Mouse (Mus musculus) fat pad, adult 2 months (tissue): ENCODE data around the gene Sptb.

Source experiments
- DNase-seq: peaks from one replicate; pipeline ENCODE4 v3.0.0-alpha.2; 2011; ENCODE audit warnings: low read depth, low spot score; ENCODE audit errors: extremely low read depth

The Sptb gene

DNA sequence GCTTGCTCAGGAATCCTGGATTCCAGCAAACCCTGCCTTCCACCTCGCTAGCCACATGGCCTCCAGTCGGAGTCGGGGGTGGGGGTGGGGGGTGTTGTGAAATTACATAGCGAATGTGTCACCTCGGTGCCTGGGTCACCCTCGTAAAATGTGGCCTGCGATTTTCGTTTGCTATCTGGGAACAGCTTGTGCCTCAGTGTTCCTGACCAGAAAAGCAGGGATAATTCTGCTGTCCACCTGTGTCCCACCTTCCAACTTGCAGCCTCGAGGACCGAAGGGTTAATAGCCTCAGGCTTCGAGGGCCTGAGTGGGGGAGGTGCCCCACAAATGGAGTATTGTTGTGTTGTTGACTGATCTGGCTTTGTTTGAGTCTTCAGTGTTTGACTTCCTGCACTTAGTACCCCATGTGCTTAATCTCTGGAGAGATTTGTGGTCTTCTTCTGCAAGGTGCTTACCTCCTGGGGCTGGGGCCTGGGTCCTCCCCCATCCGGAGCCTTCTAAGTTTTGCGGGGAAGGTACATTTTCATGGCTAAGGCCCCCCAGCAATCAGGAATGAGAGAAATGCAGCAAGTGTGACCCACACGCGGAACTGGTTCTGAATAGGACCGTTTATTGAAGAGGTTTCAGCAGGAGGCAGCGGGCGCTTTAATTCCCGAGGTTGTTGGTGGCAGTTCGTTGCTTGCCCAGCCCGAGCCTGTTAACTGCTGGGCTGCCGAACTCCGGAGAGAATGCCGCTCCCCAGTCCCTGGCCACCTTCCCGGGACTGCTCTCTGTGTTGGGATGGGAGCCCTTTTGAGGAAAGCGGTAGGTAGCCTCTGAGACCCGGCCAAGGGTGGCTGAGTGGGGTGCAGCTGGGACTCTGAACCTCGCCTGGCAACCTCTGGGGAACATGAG, 163.7 kb downstream of the Sptb start:
- no peak for DNase-seq

DNA sequence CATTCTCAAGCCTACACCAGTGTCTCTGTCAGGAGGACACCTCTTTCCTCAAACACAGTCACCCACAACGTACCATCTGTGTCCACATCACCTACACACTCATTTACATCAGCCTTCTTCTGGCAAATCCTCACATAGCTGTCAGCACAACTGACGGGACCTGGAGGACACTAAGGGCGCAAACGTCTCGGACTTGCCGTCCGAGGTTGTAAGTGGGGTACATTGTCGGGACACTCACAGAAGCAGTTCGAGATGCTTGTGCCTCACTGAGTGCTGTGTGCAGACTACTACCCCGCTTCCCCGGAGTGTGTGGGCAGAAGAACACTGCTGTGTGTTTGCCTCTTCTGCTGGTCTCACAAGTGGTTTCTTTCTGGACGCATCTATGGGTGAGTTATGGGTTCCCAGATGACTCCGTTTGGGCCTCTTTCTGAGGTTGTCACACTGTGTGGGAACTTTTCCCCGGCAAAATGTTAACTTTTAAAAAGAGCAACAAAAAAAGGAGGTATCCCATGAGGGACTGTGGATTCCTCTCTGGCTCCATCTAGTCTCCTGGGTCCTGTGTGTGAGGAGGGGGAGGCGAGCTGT, 164.5 kb downstream of the Sptb start:
- DNase-seq, result no peak

DNA sequence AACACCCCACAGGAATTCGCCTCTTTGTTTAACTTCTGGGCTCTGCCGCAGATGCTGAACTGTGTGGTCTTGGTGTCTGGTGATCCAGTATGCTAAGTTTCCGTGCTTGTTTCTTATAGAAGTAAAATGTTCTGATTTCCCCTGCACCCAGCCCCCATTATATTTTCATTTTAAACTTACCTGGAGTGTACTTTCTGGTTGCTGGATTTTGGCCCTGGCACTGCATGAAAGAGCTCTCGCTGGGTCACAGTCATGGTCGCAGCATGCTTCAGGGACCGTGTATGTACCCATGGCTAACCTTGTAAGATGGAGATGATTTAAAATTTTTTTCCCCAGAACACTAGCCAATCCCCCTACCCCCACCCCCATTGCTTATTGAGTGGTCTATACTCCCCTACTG, 168.5 kb downstream of the Sptb start:
- DNase-seq, result no peak

DNA sequence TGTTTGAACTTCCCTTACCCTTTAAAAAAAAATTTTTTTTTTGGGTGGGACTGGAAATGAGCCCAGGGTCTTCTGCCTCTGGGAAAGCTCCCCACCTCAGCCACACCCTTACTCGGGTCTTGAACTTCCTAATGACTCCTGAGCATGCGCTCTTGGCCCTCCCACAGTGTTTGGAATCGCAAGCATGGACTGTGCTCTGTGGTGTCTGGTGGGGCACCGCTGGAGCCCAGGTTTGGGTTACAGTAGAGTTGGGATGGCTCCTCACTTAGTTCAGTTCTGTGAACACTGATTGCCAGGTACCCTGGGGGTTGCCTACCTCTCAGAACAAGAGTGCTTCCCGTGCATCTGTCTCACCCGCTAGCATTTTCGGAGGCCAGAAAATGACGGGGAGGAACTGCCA, 168.9 kb downstream of the Sptb start:
- DNase-seq, result no peak

DNA sequence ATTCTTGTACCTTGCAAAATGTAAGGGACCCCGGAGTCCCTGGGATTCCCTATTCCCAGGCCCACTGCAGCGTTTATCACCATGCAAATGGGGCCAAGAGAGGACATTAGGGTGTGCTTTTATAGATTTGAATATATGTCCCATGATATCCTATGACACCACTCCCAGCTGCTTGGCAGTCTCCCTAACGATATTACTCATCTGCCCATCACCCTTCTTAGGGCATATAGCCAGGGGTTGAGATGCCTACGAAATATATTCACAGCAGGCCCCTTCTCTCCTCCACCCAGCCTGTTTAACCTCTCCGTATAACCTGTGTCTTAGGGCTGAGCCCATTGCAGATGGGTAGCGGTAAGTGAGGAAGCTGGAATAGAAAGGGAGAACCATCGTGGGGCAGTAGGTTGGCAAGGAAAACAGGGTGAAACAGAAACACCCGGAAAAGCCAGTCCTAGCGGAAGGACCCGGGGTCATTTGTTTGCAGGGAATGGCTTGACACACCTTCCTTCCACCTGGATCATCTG, 169.6 kb downstream of the Sptb start:
- no peak for DNase-seq

DNA sequence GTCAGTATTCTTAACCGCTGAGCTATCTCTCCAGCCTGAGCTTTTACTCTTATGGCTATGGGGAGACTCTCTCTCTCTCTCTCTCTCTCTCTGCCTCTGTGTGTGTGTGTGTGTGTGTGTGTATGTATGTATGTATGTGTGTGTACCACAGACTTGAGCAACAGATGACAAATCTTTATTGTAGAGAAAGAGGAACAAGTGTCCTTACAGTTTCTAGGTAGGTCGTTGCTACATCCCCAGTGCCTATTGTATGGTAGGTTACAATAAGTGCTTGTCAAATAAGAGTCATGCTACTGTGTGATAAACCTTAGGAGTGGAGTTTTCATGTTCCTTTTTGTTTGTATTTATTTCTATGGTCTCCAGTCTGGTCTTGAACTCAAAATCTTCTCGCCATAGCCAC, 170.2 kb downstream of the Sptb start:
- DNase-seq, result no peak

DNA sequence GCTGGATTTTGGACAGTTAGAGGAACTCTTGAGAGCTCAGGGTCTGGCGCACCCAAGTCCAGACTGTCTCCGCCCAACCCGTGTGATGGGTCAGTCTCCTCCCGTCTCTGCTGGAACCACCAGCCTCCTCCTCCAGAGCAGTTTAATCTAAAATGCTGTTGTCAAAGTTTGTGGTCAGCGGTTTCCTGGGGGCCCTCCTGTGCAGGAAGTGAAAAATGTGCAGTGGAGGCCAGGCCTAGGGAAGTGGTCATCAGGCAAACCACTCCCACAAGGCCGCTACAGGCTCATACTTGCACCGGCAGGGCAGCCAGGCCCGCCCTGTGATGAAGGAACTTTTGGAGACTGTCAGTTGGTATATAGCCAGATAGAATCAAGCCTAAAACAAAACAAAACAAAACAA, 172.9 kb downstream of the Sptb start:
- no peak for DNase-seq

DNA sequence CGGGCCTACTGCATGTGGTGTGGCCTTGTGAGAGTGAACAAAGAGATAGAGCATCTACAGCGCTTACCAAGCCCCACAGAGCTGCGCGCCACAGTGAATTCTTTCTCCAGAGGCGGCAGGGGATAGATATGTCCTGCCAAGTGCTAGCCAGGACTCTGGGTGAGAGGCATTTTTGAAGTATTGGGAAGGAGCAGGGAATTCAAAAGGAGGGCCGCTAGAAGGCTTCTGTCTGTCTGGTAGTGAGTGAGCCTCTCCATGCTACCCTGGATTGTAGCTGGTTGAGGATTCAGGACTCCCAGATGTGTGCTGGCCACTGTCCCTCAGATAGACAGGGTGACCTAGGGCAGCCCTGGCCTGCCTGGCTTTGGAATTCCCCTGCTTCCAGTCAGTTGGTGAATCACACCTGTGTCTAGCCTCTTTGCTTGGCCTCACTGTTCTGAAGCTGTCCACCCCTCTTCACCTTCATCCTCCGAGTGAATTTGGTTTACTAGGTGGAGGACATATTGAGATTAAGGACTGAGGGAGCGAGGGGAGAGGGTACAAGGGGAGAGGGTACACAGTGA, 173.7 kb downstream of the Sptb start:
- no peak for DNase-seq

DNA sequence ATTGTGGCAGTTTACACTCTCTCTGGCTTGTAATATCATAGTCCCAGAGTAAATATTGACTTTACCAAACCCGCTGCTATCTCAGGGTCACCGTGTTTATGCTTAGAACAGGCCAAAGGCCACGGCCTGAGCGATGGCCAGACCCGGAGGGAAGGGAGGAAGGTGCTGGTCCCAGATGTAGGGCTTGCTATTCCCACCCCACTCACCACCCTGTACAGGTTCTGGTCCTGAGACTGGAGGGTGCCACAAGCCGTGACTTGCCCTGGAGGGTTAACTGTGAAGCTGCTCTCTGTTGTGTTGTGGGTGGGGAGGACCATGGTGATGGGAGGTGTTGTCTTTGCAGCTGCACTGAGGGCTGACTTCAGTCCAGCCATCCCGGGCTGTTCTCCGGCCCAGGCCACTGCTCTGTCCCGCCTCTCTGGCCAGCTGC, 174.9 kb downstream of the Sptb start:
- no peak for DNase-seq

DNA sequence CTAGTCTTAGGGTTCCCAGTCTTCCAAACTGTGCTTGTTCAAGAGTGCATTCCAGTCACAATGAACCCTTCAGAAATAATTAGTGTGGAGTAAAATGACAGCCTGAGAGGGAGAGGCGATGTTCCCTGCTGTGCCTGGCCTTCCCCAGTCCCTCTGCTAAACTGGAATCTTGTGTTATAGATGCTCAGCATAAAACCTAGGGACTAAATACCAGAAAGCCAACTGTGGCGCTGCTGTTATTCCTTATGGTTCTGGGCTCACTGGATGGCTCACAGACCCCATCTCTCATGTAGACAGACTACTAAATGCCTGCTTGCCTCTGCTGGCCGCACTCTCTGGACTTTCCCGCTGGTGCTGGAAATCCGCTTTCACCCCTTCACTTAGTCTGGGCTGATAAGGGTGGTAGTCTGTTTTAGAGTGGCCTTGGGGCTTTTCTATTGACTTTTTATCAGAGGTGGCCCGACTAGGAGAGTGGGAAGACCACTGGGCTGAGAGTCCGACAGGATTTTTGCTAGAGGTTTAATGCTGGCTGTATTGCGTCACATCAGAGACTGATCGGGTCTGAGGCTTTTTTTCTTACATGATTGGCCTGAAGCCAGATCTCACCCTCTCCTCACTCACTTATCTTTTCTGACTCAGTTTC, 175.6 kb downstream of the Sptb start:
- no peak for DNase-seq

DNA sequence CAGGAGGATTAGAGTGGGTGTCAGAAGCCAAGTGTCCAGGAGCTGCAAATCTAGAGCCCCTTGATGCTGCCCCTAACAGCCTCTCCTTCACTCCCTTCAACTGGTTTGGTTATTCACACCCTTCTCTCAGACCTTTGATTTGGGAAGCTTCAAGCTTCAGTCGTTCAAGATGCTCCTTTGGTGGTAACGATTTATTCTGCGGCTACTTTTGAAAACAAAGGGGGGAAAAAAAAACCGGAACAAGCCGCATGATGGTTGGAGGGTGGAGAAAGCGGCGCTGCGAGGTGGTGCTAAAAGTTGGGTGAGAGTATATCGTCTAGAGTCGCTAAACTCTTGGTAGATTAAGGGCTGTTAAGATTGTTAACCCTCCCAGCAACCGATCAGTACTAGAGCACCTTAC, 176.1 kb downstream of the Sptb start:
- DNase-seq, result no peak

DNA sequence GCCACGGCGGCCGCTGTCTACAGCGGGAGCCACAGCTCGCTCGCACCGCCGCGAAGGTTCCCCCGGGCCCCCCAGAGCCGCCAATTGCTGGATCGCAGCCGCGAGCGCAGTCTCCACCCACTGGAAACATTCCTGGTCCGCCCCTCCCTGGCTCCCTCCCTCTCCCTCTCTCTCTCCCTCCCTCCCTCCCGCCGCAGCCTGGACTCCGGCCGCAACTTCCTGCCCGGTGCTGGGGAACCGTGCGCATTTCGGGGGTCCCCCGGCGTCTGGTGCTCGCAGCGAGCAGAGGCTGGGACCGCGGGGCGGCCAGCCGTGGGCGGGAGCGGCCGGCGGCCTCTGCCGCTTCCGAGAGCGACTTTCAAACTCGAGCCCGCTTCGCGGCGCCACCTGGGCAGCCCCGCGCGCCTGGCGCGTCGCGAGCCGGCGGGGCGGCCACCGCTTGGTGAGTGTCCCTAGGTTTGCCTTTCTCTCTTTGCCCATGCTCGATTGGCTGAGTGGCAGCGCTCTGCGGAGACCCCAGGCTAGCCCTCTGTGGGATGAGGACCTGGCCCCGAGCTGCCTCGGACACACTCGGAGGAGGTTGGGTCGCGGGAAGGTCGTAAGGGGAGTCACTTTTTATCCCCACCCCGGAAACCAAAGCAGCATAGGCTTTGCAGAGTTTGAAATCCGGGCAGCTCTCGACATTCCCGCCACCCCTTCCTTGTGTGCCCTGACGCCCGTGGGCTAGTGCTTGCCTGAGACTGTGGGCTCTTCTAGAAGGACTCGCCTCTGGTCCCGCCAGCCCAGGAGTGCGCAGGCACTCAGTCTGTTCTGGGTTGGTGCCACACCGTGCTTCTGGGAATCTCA, 176.7 kb downstream of the Sptb start:
- DNase-seq, result no peak

DNA sequence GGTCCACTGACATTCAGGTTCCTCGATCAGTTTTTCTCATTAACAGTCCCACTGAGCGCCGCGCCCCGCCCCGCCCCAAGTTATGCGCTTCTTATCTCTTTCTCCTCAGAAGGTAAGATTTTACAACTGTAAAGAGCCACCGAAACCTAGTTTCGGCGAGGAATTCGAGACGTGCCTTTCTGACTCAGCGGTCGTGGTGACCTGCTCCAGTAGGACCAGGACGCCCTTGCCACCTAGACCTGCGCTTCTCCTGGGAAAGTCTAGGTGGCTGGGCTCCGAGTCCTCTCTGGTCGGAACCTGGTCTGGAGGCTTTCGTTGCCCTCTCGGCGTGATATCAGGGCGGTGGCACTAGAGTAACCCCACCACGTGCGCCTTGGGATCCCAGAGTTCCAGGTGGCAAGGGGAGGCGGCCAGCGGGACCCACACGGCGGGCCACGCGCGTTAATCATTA, 177.4 kb downstream of the Sptb start:
- DNase-seq, result no peak

DNA sequence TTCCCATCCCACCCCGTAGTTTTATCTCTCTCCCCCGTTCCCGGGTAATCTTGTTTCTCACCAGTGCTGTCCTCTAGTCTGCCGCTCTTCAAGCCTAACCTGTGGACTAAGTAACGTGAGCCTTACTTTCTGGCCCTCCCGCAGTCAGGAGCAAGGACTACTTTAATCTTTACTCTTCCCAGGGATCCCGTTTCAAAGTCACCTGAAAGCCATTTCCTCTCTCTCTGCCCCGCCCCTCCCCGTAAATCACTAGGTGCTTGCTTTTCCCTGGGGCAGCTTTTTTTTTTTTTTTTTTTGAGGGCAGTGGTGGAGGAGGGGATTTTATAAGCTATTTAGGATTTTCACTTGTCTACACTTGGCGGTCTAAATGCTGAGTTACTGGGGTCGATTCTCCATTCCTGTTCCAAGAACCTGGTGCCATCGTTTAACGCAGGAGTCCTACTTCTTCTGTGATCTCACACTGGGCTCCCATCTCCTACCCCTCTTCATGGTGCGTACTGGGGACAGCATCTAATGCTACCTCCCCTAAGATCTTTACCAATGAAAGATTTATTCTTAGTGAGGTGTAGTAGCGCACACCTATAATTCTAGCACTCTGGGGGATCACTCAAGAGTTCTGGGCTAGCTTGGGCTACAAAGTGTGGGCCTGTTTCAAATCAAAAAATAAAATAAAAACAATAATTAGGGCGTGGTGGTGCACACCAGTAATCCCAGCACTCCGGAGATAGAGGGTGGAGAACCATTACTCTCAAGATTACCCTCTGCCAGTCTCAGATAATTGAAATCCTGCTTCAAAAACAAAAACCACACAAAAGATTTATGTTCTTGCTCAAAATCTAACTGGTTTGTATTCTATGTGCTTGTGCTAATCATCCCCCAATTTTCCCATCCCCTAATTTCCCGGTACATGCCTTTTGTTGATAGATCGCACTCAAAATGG, 178.1 kb downstream of the Sptb start:
- no peak for DNase-seq

DNA sequence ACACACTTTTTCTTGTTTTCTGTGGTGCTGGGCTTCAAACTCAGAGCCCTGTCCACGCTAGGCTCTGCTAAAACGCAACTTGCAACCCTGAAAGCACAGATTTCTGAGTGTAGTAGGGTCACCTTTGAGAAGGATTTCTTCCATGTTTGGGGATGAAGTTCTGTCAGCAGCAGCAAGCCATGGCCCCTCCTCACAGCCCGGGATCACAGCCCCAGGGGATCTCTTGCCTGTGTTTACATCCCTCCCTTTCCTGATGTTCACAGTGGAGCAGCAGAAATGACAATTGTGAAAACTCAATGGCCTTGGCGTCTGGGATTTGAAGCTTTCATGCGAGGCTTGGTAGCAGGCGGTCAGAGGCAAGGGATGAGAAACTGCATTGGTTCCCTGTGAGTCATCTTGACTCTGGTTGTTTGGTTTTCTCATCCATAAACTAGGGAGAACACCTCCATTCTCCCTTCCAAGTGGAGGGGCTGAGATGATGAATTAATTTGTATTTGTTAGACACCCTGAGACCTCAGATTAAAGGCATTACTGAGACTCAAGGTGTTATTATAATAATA, 179.7 kb downstream of the Sptb start, which contains the start of gene Plekhg3:
TSS of gene Plekhg3 (plus strand) at position 312 of the 560 bp plus-strand sequence.
- no peak for DNase-seq
